Mouse (Mus musculus): ENCODE measurements around the gene Cblb.

GRCm38 (mm10) chr16:52243421-52243973, 212.5 kb downstream of the Cblb start:
- TF ChIP-seq POLR2A (IDR thresholded peaks at IDR 0.05; ENCODE audit: extremely low read depth, insufficient read depth, low read length), result no peak
- TF ChIP-seq CTCF (IDR thresholded peaks at IDR 0.05; ENCODE audit: extremely low read depth, insufficient read depth, low read length), result no peak

Measured in cortical plate, adult 2 months (tissue).